Mouse (Mus musculus) cerebellum, postnatal 10 days (tissue): ENCODE measurements around the gene Ttc37.
A peak's percentile ranks its signal among the peaks of the same experiment; 100 is the strongest.

Source experiments
- DNase-seq, 2 experiments: peaks; one replicate each; pipeline ENCODE4 v3.0.0; 2021; ENCODE audit warnings: mixed read lengths in 2 of 2

Ttc37 gene

GRCm38 (mm10) chr13:76160587-76160986, 62.1 kb downstream of the Ttc37 start:
- no peak for DNase-seq

GRCm38 (mm10) chr13:76174297-76174696, 75.8 kb downstream of the Ttc37 start:
- DNase-seq = no peak

GRCm38 (mm10) chr13:76178700-76179099, 80.2 kb downstream of the Ttc37 start:
- peak; percentile 72 to 77 for DNase-seq

GRCm38 (mm10) chr13:76187651-76188050, 89.1 kb downstream of the Ttc37 start:
- no peak for DNase-seq

GRCm38 (mm10) chr13:76189190-76189589, 90.7 kb downstream of the Ttc37 start:
- DNase-seq = peak; percentile 76 to 80

- peak; percentile 67 to 75 for DNase-seq
These were observed 91.7 kb downstream of the Ttc37 start for GRCm38 (mm10) chr13:76190273-76190672.

- no peak for DNase-seq
These were observed 96.4 kb downstream of the Ttc37 start for GRCm38 (mm10) chr13:76194937-76195336.

- peak; percentile 33 to 37 for DNase-seq
These were observed 97.1 kb downstream of the Ttc37 start for GRCm38 (mm10) chr13:76195431-76196138.

GRCm38 (mm10) chr13:76197297-76197848, 98.8 kb downstream of the Ttc37 start:
- no peak for DNase-seq

- DNase-seq = no peak
These were observed 101.4 kb downstream of the Ttc37 start for GRCm38 (mm10) chr13:76199943-76200342.

GRCm38 (mm10) chr13:76214928-76215327, 116.4 kb downstream of the Ttc37 start:
- no peak for DNase-seq

GRCm38 (mm10) chr13:76215397-76215796, 116.9 kb downstream of the Ttc37 start:
- peak; percentile 69 to 84 for DNase-seq
